Mouse (Mus musculus): ENCODE measurements around the gene Fam50a. TPM values are rescaled to one million over a fixed set of nuclear protein-coding genes. Genes with fewer than 3 reads are reported as not detected.

Fam50a gene
- 100 to 1,000 TPM in 3 of 26 experiments, 10 to 100 TPM in 23; 14.9 to 169 (median 41.4) TPM for total RNA-seq (2018; cell fraction: chromatin; rRNA removed)
- total RNA-seq (2018; cell fraction: cytosol; rRNA removed): 100 to 1,000 TPM in 12 of 26 experiments, 10 to 100 TPM in 14; 52.4 to 157 (median 84.8) TPM
- 10 to 100 TPM; 17.0 to 89.1 (median 39.0) TPM for total RNA-seq (2018; cell fraction: nucleus; rRNA removed)
- 106 to 278 TPM (median 113 TPM) in 3 replicates for polyA plus RNA-seq (2018)

DNA sequence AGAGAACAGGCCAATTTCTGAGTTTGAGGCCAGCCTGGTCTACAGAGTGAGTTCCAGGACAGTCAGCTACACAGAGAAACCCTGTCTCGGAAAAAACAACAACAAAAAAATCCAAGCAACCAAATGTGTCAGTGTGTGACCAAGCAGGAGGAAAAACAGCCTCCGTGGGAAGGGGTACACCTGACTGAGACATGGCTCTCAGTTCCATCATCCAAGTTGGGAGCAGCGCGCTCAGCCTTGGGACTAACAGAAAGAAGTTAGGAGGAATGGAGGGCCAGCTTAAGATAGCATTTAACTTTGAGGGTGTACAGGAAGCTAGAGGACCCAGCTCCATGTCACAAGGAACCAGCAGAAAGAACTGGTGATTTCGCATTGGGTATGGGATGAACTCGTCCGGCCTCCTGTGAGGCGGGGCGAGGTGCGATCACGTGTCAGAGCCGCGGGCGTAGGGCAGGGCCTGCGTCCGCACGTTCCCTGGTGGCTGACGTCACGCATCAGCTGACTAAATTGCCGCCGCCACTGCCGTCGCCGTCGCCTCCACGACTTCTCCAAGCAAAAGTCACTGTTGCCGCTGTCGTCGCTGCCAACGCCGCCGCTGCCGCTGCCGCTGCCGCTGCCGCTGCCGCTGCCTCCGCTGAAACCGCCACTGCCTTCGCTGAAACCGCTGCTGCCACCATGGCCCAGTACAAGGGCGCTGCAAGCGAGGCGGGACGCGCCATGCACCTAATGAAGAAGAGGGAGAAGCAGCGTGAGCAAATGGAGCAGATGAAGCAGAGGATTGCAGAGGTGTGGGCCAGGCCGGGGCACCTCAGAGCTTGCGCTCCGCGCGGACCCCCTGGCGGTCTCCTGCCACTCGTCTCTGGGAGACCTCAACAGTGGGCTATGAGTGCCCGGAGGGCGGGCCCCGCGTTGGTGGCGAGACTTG is at the start of gene Fam50a:
Gene Fam50a, plus strand, starts transcription at position 494 of the 925 bp plus-strand sequence.
- Histone ChIP-seq H3K27ac (peak within 1 kb of the TSS; percentile 60), H3K36me3 (ENCODE audit: inconsistent target) (peaks cover 9% of the 10 kb centered on the region; the same call in 1 of the 2 replicates), H3K4me3 (ENCODE audit: inconsistent target) (peak within 1 kb of the TSS; percentile 51), H3K79me2 (ENCODE audit: inconsistent target) (peaks cover 23% of the 10 kb centered on the region)
- WGBS (ENCODE audit: missing documents): 17% methylated on average over 47 of the region's 59 CpGs

DNA sequence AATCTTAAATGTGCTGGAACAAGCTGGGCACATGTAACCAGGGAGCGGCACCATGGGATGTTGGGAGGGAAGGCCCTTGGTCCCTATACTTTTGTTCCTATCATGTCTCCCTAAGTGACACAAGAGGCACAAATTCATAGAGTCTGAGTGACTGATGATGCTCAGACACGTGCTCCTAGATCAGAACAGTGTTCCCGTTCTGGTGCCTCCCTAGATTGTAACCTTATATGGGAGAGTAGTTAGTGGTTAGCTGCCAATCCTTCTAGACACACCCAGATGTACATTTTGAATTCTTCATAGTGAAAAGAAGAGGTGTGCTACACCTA is 43.1 kb upstream of the Fam50a start:
- H3K79me2 ChIP-seq (ENCODE audit: inconsistent target): peaks cover 18% of the 10 kb centered on the region
- WGBS (ENCODE audit: missing documents): 38% methylated on average over 3 of the region's 3 CpGs

DNA sequence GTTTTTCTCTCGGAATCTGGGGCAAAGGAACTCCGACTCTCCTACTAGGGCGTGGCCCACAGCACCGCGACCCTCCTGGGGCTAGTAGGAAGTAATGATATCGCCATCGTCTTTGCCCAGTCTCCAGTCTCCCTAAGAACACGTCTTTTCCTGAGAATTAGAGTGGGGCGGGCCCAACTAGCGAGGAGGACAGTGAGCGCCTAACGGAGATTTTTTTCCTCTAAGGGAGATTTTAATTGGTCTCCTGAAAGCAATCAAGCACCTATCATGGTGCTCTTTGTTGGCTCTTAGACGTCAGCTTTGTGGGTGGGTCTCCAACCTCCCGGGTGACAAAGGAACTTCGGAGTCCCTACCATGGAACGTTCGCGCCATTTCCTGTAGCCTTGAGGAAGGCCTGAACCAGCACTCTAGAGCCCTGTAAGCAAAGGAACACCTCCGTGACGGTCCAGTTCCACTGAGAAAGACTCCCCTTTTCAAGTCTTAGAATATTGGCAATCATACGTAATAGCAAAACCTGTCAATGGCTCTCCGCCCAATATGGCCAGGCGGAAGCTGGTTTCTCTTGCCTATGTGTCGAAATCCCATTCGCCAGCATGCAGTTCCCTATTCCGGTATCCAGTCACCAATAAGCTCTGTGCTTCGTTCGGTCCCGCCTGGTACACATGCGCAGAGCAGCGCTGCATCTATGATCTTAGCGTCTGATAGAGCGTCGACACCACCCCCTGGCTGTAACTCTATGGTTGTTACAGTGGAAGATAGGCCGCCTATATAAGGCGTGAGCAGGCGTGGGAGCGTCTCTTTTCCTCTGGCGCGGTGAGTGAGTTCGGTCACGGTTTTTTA is 42.6 kb upstream of the Fam50a start, which contains the start of gene Rpl10:
Gene Rpl10, plus strand, starts transcription at position 751 of the 840 bp plus-strand sequence.
- Histone ChIP-seq H3K27ac (peak within 1 kb of the TSS; percentile 92), H3K79me2 (ENCODE audit: inconsistent target) (peaks cover 18% of the 10 kb centered on the region), H3K36me3 (ENCODE audit: inconsistent target) (no peaks in the 10 kb centered on the region), H3K4me3 (ENCODE audit: inconsistent target) (peak within 1 kb of the TSS; percentile 72)
- WGBS (ENCODE audit: missing documents): 22% methylated on average over 33 of the region's 42 CpGs

More for the DNA sequence above, 43.1 kb upstream of the Fam50a start:
- peak overlapping the region; percentile 92 for H3K27ac ChIP-seq
- no peaks in the 10 kb centered on the region for H3K36me3 ChIP-seq (ENCODE audit: inconsistent target)
- H3K4me3 ChIP-seq (ENCODE audit: inconsistent target): peak overlapping the region; percentile 72

DNA sequence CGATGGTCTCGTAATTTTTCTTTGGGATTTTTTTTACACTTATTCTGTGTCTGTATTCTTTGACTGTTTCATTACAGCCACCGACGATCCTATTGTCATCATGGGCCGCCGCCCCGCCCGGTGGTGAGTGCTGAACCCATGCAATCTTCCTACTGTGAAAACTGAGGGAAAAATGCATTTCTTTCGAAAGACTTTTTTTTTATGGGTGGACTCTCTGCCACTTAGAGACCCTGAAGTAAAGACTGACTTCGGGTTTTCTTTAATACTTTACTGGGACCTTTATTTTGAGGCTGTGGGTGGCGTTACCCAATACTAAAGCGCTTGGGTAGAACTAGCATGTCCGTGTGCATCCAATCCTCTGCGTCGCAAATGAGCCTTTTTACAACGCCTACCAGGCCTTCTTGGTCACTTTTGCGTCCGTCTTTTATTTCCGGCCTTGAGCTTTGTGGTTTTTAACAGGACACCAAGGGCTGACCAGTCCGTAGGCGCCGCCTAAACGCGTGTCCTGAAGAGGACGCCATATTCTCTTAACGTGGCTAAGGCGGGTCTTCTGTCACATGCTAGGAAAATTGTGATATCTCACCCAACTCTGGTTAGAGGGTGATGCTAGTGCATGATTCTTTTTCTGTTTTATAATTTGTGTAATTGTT is 41.8 kb upstream of the Fam50a start:
- peak overlapping the region; percentile 92 for H3K27ac ChIP-seq
- peaks cover 21% of the 10 kb centered on the region for H3K79me2 ChIP-seq (ENCODE audit: inconsistent target)
- H3K4me3 ChIP-seq (ENCODE audit: inconsistent target): peak overlapping the region; percentile 72
- WGBS (ENCODE audit: missing documents): 20% methylated on average over 14 of the region's 27 CpGs
- no peaks in the 10 kb centered on the region for H3K36me3 ChIP-seq (ENCODE audit: inconsistent target)

DNA sequence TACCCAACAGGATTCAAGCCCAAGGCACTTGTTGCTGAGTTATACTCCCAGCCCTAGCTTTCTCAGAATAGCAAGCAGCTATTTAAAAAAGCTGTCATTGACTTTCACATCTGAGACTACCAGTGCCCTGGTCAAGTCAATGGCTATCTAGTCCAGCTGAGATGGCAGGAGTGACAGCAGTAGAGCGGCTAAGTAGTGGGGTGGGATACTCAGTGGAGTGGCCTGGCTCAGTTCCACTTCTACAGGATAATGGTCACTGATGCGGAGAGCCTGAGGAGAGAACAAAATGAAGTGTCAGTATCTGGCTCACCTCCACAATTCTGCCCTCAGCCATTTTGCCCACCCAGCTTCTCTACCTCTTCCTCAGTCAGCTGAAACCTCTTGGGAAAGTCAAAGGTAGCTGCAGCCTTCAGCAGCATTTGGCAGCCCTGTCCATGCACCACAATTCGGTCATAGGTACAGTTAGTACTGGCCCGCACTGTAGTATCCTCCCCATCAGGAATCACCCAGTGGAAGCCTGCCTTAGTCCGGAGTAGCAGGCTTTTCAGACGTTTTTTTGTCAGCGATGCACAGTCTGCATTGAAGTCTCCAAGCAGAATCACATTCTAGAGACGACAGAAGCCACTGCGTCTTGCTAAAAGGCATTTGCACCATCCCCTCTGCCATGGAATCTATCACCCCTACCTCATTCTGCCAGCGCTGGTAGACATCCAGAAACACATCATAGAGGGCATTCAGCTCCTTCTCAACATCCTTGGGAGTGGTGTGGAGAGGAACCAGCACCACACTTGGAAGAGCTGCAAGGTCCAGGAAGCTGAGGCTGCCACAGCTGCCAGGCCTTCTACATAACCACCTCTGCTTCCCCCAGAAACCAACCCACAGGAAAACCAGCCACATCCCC is 39.2 kb upstream of the Fam50a start:
- Histone ChIP-seq H3K79me2 (ENCODE audit: inconsistent target) (peaks cover 41% of the 10 kb centered on the region), H3K36me3 (ENCODE audit: inconsistent target) (no peaks in the 10 kb centered on the region), H3K27ac (peak overlapping the region; percentile 28), H3K4me3 (ENCODE audit: inconsistent target) (no peak overlapping the region)
- 46% methylated on average over 9 of the region's 10 CpGs for WGBS (ENCODE audit: missing documents)

DNA sequence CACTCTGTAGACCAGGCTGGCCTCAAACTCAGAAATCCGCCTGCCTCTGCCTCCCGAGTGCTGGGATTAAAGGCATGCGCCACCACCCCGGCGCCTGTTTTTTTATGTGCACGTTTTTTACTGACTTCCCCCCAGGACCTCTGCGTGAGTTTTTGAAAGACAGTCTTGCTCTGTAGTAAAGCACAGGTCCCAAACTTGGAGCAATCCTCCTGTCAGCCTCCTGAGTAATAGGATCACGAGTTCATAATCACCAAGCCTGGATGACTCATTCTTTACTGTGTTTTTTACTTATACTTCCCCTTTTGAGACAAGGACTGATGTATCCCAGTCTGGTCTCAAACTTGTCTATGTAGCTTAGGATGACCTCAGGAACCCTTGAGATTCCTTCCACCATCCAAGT is 34.9 kb upstream of the Fam50a start:
- H3K36me3 ChIP-seq (ENCODE audit: inconsistent target): no peaks in the 10 kb centered on the region
- no peak overlapping the region for H3K4me3 ChIP-seq (ENCODE audit: inconsistent target)
- H3K79me2 ChIP-seq (ENCODE audit: inconsistent target): peaks cover 53% of the 10 kb centered on the region
- WGBS (ENCODE audit: missing documents): 47% methylated on average over 8 of the region's 8 CpGs
- peak overlapping the region; percentile 85 for H3K27ac ChIP-seq

DNA sequence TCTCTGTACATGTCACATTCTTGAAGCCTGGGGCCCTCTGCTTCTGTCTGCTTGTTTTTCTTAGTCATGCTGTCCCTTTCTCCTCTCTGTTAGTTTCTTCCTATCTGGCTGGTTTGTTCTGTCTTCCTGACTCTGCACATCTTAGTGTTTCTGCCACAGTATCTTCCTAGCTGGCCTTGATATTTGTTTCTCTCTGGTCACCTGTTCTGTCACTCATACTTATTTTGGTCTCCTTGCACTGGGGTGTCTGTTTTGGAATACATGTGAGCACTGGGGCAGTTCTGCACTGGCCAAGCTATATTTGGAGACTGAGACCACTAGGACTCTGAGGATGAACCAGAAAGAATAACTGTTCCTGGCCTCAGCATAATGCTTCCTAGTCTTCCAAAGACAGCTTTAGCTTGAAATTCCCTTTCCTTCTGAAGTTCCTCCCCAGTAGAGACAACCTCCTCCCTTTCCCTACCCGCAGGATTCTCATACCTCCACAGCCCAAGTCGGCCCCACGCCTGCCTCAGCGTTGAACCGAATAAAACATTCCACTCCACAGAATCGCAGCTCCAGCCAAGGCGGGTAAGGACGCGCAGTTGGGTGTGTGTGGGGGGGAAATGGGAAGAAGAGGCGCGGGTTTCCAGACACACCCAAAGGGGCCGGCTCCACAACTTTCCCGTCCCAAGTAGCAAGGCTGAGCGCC is 31.6 kb upstream of the Fam50a start:
- Histone ChIP-seq H3K79me2 (ENCODE audit: inconsistent target) (peaks cover 70% of the 10 kb centered on the region), H3K27ac (peak overlapping the region; percentile 85), H3K36me3 (ENCODE audit: inconsistent target) (no peaks in the 10 kb centered on the region), H3K4me3 (ENCODE audit: inconsistent target) (peak overlapping the region; percentile 58)
- WGBS (ENCODE audit: missing documents): 23% methylated on average over 13 of the region's 14 CpGs

DNA sequence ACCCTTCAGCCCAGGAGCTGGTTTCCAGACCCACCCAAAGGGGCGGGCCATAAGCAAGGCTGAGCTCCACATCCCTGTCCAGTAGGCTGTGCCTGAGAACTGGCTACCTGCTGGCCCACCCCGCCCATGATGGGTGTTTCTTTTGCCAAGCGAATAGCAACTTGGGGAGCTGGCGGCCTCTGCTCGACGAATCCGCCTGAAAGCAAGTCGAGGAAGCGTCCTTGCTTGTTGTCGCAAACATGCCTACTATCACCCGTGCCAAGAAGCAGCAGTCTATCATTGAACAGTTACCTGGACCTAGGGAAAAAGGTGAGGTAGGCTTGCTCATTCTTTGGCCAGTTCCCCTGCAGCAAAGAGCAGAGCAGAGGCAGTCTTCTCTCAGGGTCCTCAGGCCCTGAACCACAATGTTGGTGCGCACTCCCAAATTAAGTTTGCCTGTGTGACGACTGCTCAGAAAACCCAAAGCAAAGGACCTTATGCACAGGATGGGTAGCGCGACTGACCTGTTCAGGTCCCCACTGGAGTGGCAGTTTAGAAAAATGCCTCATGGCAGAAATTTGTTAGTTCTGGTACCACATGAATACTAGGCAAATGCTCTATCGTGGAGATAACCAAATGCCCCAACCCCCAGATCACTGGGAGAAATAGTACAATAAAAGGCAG is 31.0 kb upstream of the Fam50a start, which contains the start of the genes Taz and Dnase1l1:
Gene Taz, plus strand, starts transcription at position 181 of the 663 bp plus-strand sequence.
Gene Dnase1l1, minus strand, starts transcription at position 606 of the 663 bp plus-strand sequence.
- Histone ChIP-seq H3K4me3 (ENCODE audit: inconsistent target) (peak within 1 kb of the TSS; percentile 58), H3K79me2 (ENCODE audit: inconsistent target) (peaks cover 63% of the 10 kb centered on the region), H3K27ac (peak within 1 kb of the TSS; percentile 85), H3K36me3 (ENCODE audit: inconsistent target) (no peaks in the 10 kb centered on the region)
- 26% methylated on average over 10 of the region's 16 CpGs for WGBS (ENCODE audit: missing documents)

DNA sequence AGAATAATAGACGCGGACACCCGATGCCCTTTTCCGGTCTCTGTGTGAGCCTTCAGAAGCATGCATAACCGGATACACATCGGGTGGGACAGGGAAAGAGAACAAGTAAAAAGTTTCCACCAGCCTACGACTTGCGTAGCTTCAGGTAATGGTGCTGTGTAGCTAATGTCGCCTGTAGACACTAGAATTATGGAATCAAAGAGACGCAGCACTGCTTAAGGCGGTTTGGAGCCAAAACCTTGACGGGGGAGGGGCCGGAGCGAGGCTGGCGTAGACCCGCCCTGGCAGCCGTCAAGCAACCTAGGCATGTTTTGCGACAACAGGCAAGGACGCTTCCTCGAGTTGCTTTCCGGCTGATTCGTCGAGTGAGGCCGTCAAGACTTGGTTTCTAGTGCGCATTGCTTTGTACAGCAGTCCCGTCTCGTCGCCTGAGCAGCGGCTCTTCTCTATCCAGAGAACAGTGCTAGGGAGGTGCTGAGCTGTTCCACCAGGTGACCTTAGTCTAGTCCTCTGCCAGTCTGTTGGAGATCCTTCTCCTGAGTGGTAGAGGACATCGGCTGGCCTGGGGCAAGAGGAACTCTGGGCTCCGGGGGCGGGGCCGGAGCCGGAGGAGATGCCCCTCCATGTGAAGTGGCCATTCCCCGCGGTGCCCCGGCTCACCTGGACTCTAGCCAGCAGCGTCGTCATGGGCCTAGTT is 30.3 kb upstream of the Fam50a start:
- Histone ChIP-seq H3K4me3 (ENCODE audit: inconsistent target) (peak overlapping the region; percentile 58), H3K27ac (peak overlapping the region; percentile 78), H3K79me2 (ENCODE audit: inconsistent target) (peaks cover 57% of the 10 kb centered on the region), H3K36me3 (ENCODE audit: inconsistent target) (no peaks in the 10 kb centered on the region)
- WGBS (ENCODE audit: missing documents): 31% methylated on average over 31 of the region's 39 CpGs

DNA sequence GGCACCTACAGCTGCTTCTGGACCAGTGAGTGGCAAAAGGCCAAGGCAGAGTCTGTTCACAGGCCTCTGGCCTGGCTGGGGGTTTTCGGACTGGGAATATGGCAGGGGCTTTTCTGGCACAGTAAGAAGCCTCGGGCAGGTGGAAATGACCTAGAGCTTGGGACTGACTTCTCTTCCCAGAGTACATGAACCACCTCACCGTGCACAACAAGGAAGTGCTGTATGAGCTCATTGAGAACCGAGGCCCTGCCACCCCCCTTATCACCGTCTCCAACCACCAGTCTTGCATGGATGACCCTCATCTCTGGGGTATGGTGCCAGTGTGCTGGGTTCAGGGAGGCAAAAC is 29.8 kb upstream of the Fam50a start:
- Histone ChIP-seq H3K79me2 (ENCODE audit: inconsistent target) (peaks cover 56% of the 10 kb centered on the region), H3K4me3 (ENCODE audit: inconsistent target) (peak overlapping the region; percentile 58), H3K36me3 (ENCODE audit: inconsistent target) (no peaks in the 10 kb centered on the region), H3K27ac (peak overlapping the region; percentile 78)
- 40% methylated on average over 5 of the region's 5 CpGs for WGBS (ENCODE audit: missing documents)

DNA sequence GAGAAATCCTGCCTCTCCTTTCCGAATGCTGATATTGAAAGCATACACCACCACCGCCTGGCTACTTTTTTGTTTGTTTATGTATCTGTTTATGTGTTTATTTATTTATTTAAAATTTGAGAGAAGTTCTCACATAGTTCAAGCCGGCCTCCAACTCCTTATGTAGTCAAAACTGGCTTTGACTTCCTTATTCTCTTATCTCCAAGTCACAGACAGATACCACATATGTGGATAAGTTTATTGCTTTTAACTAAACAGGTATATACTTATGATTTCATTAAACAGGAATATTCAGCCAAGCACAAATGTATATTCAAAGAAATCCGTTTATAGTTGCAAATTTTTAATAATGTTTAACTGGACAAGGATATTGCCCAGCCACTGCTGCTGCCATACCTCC is 19.4 kb upstream of the Fam50a start:
- H3K4me3 ChIP-seq (ENCODE audit: inconsistent target): no peak overlapping the region
- no peak overlapping the region for H3K27ac ChIP-seq
- H3K36me3 ChIP-seq (ENCODE audit: inconsistent target): no peaks in the 10 kb centered on the region
- 81% methylated on average over 4 of the region's 4 CpGs for WGBS (ENCODE audit: missing documents)
- peaks cover 14% of the 10 kb centered on the region for H3K79me2 ChIP-seq (ENCODE audit: inconsistent target)
